Mouse (Mus musculus) kidney, postnatal 0 days (tissue): Measurements from ENCODE around the gene Lalba. TPM values are rescaled to one million over a fixed set of nuclear protein-coding genes. Genes with fewer than 3 reads are reported as not detected.

Experiments
- ATAC-seq: fragments of 200-750 bp; cut with Nextera tagmentation; replicated peaks from 2 replicates; pipeline ENCODE4 v1.8.0; 2017; ENCODE audit warnings: low read depth, moderate number of reproducible peaks, moderate TSS enrichment, moderate library complexity; ENCODE audit not compliant: low FRiP score
- DNase-seq: peaks from one replicate; pipeline ENCODE4 v3.0.0-alpha.2; 2016; ENCODE audit warnings: low spot score
- H3K27ac ChIP-seq: fragments of 300-500 bp; sonication (generic); 2 replicates; pipeline ENCODE4 v1.5.1; 2014; ENCODE audit warnings: mild to moderate bottlenecking
- H3K27me3 ChIP-seq: fragments of 300-500 bp; sonication (generic); 2 replicates; pipeline ENCODE4 v1.6.1; 2014; ENCODE audit warnings: low read length, mixed read lengths; ENCODE audit not compliant: insufficient read depth
- H3K36me3 ChIP-seq: fragments of 300-500 bp; sonication (generic); 2 replicates; pipeline ENCODE4 v1.6.1; 2014; ENCODE audit warnings: low read length, mixed read lengths; ENCODE audit not compliant: insufficient read depth
- H3K4me1 ChIP-seq: fragments of 300-500 bp; sonication (generic); replicated peaks from 2 replicates; pipeline ENCODE4 v1.6.1; 2014; ENCODE audit warnings: antibody characterized with exemption, low read length, mixed read lengths; ENCODE audit not compliant: insufficient read depth
- H3K4me2 ChIP-seq: fragments of 300-500 bp; sonication (generic); 2 replicates; pipeline ENCODE4 v1.6.1; 2014; ENCODE audit warnings: mild to moderate bottlenecking, low read length, moderate library complexity, mixed read lengths
- H3K4me3 ChIP-seq: fragments of 300-500 bp; sonication (generic); replicated peaks from 2 replicates; pipeline ENCODE4 v1.5.1; 2014; ENCODE audit warnings: low read depth, low read length
- H3K9ac ChIP-seq: fragments of 300-500 bp; sonication (generic); 2 replicates; pipeline ENCODE4 v1.6.1; 2014; ENCODE audit warnings: low read depth, low read length
- H3K9me3 ChIP-seq: fragments of 300-500 bp; sonication (generic); replicated peaks from 2 replicates; pipeline ENCODE4 v1.6.1; 2016; ENCODE audit warnings: low read length, inconsistent platforms, mixed read lengths
- CTCF ChIP-seq: IDR thresholded peaks from 2 replicates; pipeline ENCODE4 v1.5.1; 2016; ENCODE audit warnings: antibody characterized with exemption, low read depth, mild to moderate bottlenecking, moderate library complexity
- WGBS: fragments of 180-500 bp; shearing (Covaris S2); extraction: QIAGEN DNeasy Blood & Tissue Kit; methylation state at CpG from one replicate; pipeline ENCODE4 v1.1.7; 2014; 5-methylcytosine and 5-hydroxymethylcytosine counted together
- polyA plus RNA-seq: library from polyadenylated mRNA; unstranded; fragments of >200 nt; fragmentation: Nextera tagmentation; extraction: Ambion mirVana; gene quantifications from 2 replicates; pipeline ENCODE4 v1.2.1, GENCODE M21; 2015

Gene Lalba
- polyA plus RNA-seq, 1 experiment from 2014 or later, result 0.30 TPM

GRCm38 (mm10) chr15:98503317-98503716 is 20.8 kb upstream of the Lalba start:
- TF ChIP-seq CTCF, result no peak
- Histone ChIP-seq H3K4me3 (no peak overlapping the region), H3K4me2 (no peak overlapping the region), H3K27ac (no peak overlapping the region), H3K9ac (no peak overlapping the region), H3K9me3 (no peaks in the 10 kb centered on the region), H3K36me3 (no peaks in the 10 kb centered on the region), H3K27me3 (no peaks in the 10 kb centered on the region), H3K4me1 (no peaks in the 10 kb centered on the region)
- no peak for DNase-seq
- WGBS, result 83% methylated on average over 3 of the region's 3 CpGs
- ATAC-seq, result no peak

DNA sequence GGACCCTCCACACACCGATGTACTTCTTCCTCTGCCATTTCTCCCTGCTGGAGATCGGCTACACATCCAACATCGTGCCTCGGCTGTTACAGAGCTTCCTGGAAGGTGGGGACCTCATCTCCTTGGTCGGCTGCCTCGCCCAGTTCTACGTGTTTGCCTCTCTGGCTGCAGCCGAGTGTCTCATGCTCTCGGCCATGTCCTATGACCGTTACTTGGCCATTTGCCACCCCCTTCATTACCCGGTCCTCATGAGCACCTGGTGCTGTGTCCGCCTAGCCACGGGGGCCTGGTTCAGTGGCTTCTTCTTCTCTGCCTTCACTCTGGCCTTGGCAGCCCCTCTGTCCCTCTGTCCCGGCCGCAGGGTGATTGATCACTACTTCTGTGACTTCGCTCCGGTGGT is 15.1 kb upstream of the Lalba start:
- H3K4me3 ChIP-seq, result no peak overlapping the region
- H3K9ac ChIP-seq, result no peak overlapping the region
- TF ChIP-seq CTCF, result no peak
- no peaks in the 10 kb centered on the region for H3K4me1 ChIP-seq
- no peaks in the 10 kb centered on the region for H3K36me3 ChIP-seq
- no peak overlapping the region for H3K27ac ChIP-seq
- ATAC-seq (no peak), DNase-seq (no peak)
- 86% methylated on average over 17 of the region's 17 CpGs for WGBS
- H3K4me2 ChIP-seq, result no peak overlapping the region
- H3K27me3 ChIP-seq, result no peaks in the 10 kb centered on the region
- no peaks in the 10 kb centered on the region for H3K9me3 ChIP-seq

- Histone ChIP-seq H3K27ac (no peak within 1 kb of the TSS), H3K9me3 (no peaks in the 10 kb centered on the region), H3K27me3 (no peaks in the 10 kb centered on the region), H3K9ac (no peak within 1 kb of the TSS), H3K4me1 (no peaks in the 10 kb centered on the region), H3K36me3 (no peaks in the 10 kb centered on the region), H3K4me2 (no peak within 1 kb of the TSS), H3K4me3 (no peak within 1 kb of the TSS)
- ATAC-seq, result no peak
- no peak for TF ChIP-seq CTCF
- no peak for DNase-seq
- WGBS, result 56% methylated on average over 4 of the region's 4 CpGs
Observed at GRCm38 (mm10) chr15:98492102-98492501, 9.6 kb upstream of the Lalba start, which contains the start of gene Olfr279. Gene Olfr279 (plus strand): TSS chr15:98492402.

- H3K4me2 ChIP-seq, result no peak overlapping the region
- H3K27ac ChIP-seq, result no peak overlapping the region
- DNase-seq (no peak), ATAC-seq (no peak)
- no peak overlapping the region for H3K9ac ChIP-seq
- no peak for TF ChIP-seq CTCF
- H3K9me3 ChIP-seq, result no peaks in the 10 kb centered on the region
- no peaks in the 10 kb centered on the region for H3K27me3 ChIP-seq
- 74% methylated on average over 2 of the region's 2 CpGs for WGBS
- no peak overlapping the region for H3K4me3 ChIP-seq
- no peaks in the 10 kb centered on the region for H3K36me3 ChIP-seq
- no peaks in the 10 kb centered on the region for H3K4me1 ChIP-seq
Observed at GRCm38 (mm10) chr15:98491332-98491731, 8.8 kb upstream of the Lalba start.

DNA sequence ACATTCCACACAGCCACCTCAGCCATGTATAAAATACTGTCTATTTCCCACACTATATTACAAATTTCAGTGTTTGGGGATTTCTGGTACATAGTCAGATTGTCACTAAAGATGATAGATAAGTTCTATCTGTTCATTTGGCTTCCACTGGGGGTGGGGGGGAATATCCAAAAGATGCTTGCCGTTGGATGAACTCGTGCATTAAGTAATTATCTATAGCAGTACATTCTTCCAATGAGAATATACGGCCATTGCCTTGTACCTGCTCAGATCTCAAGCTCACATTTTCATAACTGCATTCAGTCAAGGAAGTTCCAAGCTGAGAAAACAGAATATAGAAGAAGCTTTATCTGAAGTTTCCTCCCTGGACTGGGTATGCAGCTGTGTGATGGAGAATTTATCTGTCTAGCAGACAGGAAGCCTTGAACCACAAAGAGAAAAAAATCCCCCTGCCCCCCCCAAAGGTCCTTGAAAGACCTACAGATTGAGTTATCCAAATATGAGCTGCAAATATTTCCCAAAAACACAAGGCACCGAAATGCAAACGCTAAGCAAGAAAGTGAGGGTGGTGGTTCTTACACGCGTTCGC is 4.0 kb upstream of the Lalba start:
- DNase-seq, result no peak
- H3K9ac ChIP-seq, result no peak overlapping the region
- no peak for TF ChIP-seq CTCF
- H3K4me1 ChIP-seq, result no peaks in the 10 kb centered on the region
- no peaks in the 10 kb centered on the region for H3K36me3 ChIP-seq
- H3K27ac ChIP-seq, result no peak overlapping the region
- no peak for ATAC-seq
- no peak overlapping the region for H3K4me3 ChIP-seq
- no peaks in the 10 kb centered on the region for H3K27me3 ChIP-seq
- H3K4me2 ChIP-seq, result no peak overlapping the region
- H3K9me3 ChIP-seq, result no peaks in the 10 kb centered on the region
- 97% methylated on average over 8 of the region's 8 CpGs for WGBS

- DNase-seq, result peak; percentile 73
- Histone ChIP-seq H3K9me3 (no peaks in the 10 kb centered on the region), H3K27ac (0 out of 2 replicates have a peak overlapping the region, but pooled peaks have one; percentile 31), H3K4me2 (peak overlapping the region; percentile 21; the same call in 1 of the 2 replicates), H3K9ac (no peak overlapping the region), H3K36me3 (no peaks in the 10 kb centered on the region), H3K4me1 (no peaks in the 10 kb centered on the region), H3K4me3 (no peak overlapping the region), H3K27me3 (no peaks in the 10 kb centered on the region)
- TF ChIP-seq CTCF, result no peak
- WGBS, result 38% methylated on average over 18 of the region's 18 CpGs
- ATAC-seq, result no peak
Observed at GRCm38 (mm10) chr15:98483907-98484886, 1.7 kb upstream of the Lalba start.
